Mouse (Mus musculus): ENCODE data around the gene Fastkd1.

- TF ChIP-seq CTCF (conservative IDR thresholded peaks at IDR 0.05; ENCODE audit: low read length) (no peak), NANOG (IDR thresholded peaks at IDR 0.05; ENCODE audit: borderline replicate concordance, low read length) (no peak), POU5F1 (IDR thresholded peaks at IDR 0.05; ENCODE audit: borderline replicate concordance, low read length) (no peak)
Observed at GRCm38 (mm10) chr2:69716483-69716882, 3.2 kb upstream of the Fastkd1 start.

Data from E14TG2a.4 (cell line).